ENCODE assay signal across 9 mouse cellular contexts in genomic region chrX:143518917-143519316, GRCm38 (mm10). TPM values are rescaled to one million over a fixed set of nuclear protein-coding genes. Genes with fewer than 3 reads are reported as not detected.
DNase-seq lines count a peak whose midpoint lies in the region; ATAC-seq and TF ChIP-seq lines count a peak whose summit lies in the region.
"Had no signal": no experiment of that assay in that cellular context is flagged by ENCODE, and none has a peak within 500 bp of the region (broad histone marks: within the 10 kb centered on the region; RNA-seq: fewer than 3 reads in every experiment).

No protein-coding gene starts in this region.

- peak overlapping the region; percentile 52 for H3K4me2 ChIP-seq in embryonic facial prominence, embryonic 12.5 days (replicated peaks)
- peak overlapping the region; percentile 53 for H3K4me2 ChIP-seq in hindbrain, postnatal 0 days (ENCODE audit: low read depth, low read length)
- H3K4me2 ChIP-seq in midbrain, embryonic 15.5 days: peak overlapping the region; percentile 49

- peak overlapping the region; percentile 39 for H3K4me3 ChIP-seq in embryonic facial prominence, embryonic 12.5 days
- peak overlapping the region; percentile 47 for H3K4me3 ChIP-seq in hindbrain, postnatal 0 days (ENCODE audit: low read length)
- H3K4me3 ChIP-seq in midbrain, embryonic 15.5 days: peak overlapping the region; percentile 50

- TF ChIP-seq CTCF in hindbrain, postnatal 0 days (IDR thresholded peaks at IDR 0.05; ENCODE audit: low read depth): no peak

- H3K4me1 ChIP-seq in embryonic facial prominence, embryonic 12.5 days: no peaks in the 10 kb centered on the region
- H3K4me1 ChIP-seq in hindbrain, postnatal 0 days (ENCODE audit: insufficient read depth, low read length): no peaks in the 10 kb centered on the region
- peaks cover 6% of the 10 kb centered on the region; the same call in 1 of the 2 replicates for H3K4me1 ChIP-seq in midbrain, embryonic 15.5 days

- no peak for ATAC-seq in embryonic facial prominence, embryonic 12.5 days (ENCODE audit: insufficient number of reproducible peaks, insufficient read depth, low FRiP score, low TSS enrichment)
- peak; percentile 82 for ATAC-seq in hindbrain, postnatal 0 days
- ATAC-seq in midbrain, embryonic 15.5 days (replicated peaks): peak; percentile 78
- ATAC-seq in monocyte, adult 5-6 weeks (replicated peaks; ENCODE audit: insufficient number of reproducible peaks, low FRiP score, low TSS enrichment, poor library complexity, severe bottlenecking): no peak

- H3K9ac ChIP-seq in embryonic facial prominence, embryonic 12.5 days: 0 out of 2 replicates have a peak overlapping the region, but pooled peaks have one; percentile 42
- peak overlapping the region; percentile 56 for H3K9ac ChIP-seq in hindbrain, postnatal 0 days (replicated peaks; ENCODE audit: low read length)
- peak overlapping the region; percentile 67 for H3K9ac ChIP-seq in midbrain, embryonic 15.5 days

- 37% methylated on average over 7 of the region's 7 CpGs for WGBS in embryonic facial prominence, embryonic 12.5 days
- 21% methylated on average over 7 of the region's 7 CpGs for WGBS in hindbrain, postnatal 0 days
- 20% methylated on average over 7 of the region's 7 CpGs for WGBS in midbrain, embryonic 15.5 days

- peak; percentile 11 to 26 for DNase-seq in left cerebral cortex, adult 18-20 months (ENCODE audit: low spot score in 2 of 2)
- no peak for DNase-seq in left cerebral cortex, adult 11 months (ENCODE audit: low spot score)
- DNase-seq in hindbrain, postnatal 0 days (ENCODE audit: low spot score): peak; percentile 34
- DNase-seq in adrenal gland, adult 18-20 months (ENCODE audit: low spot score in 2 of 2): no peak
- no peak for DNase-seq in heart, adult 18-20 months

- 0 out of 2 replicates have a peak overlapping the region, but pooled peaks have one; percentile 23 for H3K27ac ChIP-seq in embryonic facial prominence, embryonic 12.5 days
- peak overlapping the region; percentile 83 for H3K27ac ChIP-seq in hindbrain, postnatal 0 days
- peak overlapping the region; percentile 92 for H3K27ac ChIP-seq in midbrain, embryonic 15.5 days
- H3K27ac ChIP-seq: macrophage had no signal

- no peaks in the 10 kb centered on the region for H3K9me3 ChIP-seq in embryonic facial prominence, embryonic 12.5 days
- no peaks in the 10 kb centered on the region for H3K9me3 ChIP-seq in hindbrain, postnatal 0 days (ENCODE audit: low read length)
- no peaks in the 10 kb centered on the region for H3K9me3 ChIP-seq in midbrain, embryonic 15.5 days

- H3K27me3 ChIP-seq in embryonic facial prominence, embryonic 12.5 days: peaks cover 6% of the 10 kb centered on the region
- no peaks in the 10 kb centered on the region for H3K27me3 ChIP-seq in hindbrain, postnatal 0 days (ENCODE audit: insufficient read depth, low read length)
- 0 out of 2 replicates have a peak, but pooled peaks cover 3% of the 10 kb centered on the region for H3K27me3 ChIP-seq in midbrain, embryonic 15.5 days (replicated peaks)

- H3K36me3 ChIP-seq in embryonic facial prominence, embryonic 12.5 days: no peaks in the 10 kb centered on the region
- H3K36me3 ChIP-seq in hindbrain, postnatal 0 days (ENCODE audit: insufficient read depth, low read length): no peaks in the 10 kb centered on the region
- no peaks in the 10 kb centered on the region for H3K36me3 ChIP-seq in midbrain, embryonic 15.5 days (replicated peaks)

RNA-seq across cellular contexts. Expression of gene Pak3, which starts 0.5 kb away (rescaled TPM):
- total RNA-seq in left cerebral cortex, adult 18-20 months (2021): 100 to 1,000 TPM; 132 to 133 TPM
- polyA plus RNA-seq in embryonic facial prominence, embryonic 12.5 days (2016; fragmentation: Nextera tagmentation; extraction: Ambion mirVana): 22.7 and 25.7 TPM in 2 replicates
- total RNA-seq in hindbrain, postnatal 0 days (2014; rRNA removed): 188 and 195 TPM in 2 replicates
- polyA plus RNA-seq in hindbrain, postnatal 0 days (2015; fragmentation: Nextera tagmentation; extraction: Ambion mirVana): 207 and 224 TPM in 2 replicates
- 237 and 255 TPM in 2 replicates for polyA plus RNA-seq in midbrain, embryonic 15.5 days (2015; fragmentation: Nextera tagmentation; extraction: Ambion mirVana)
- not detected in 3 replicates for total RNA-seq in monocyte, adult 5-6 weeks (2017)
- total RNA-seq in adrenal gland, adult 18-20 months (2021): 10 to 100 TPM; 23.2 to 30.2 TPM
- under 1 TPM; 0.35 to 0.51 TPM for total RNA-seq in heart, adult 18-20 months (2021)
- polyA plus RNA-seq: macrophage had no signal

Comparison
In these comparisons a context has a peak if more than half of its experiments do, and no peak if none do; other contexts are left out.
1. DNase-seq: peak in left cerebral cortex, adult 18-20 months (2 of 2) and hindbrain, postnatal 0 days (single experiment); none in left cerebral cortex, adult 11 months (single experiment), adrenal gland, adult 18-20 months (0 of 2) and heart, adult 18-20 months (0 of 2).
2. ATAC-seq: peak in hindbrain, postnatal 0 days (single experiment) and midbrain, embryonic 15.5 days (single experiment); none in embryonic facial prominence, embryonic 12.5 days (single experiment) and monocyte, adult 5-6 weeks (single experiment).
3. H3K27ac ChIP-seq: peak in every context shown above with its lines; median percentile 92 in midbrain, embryonic 15.5 days; 83 in hindbrain, postnatal 0 days; 23 in embryonic facial prominence, embryonic 12.5 days.
4. RNA of gene Pak3, which starts 0.5 kb away (total RNA-seq): 188 to 195 TPM in hindbrain, postnatal 0 days, 132 to 133 TPM in left cerebral cortex, adult 18-20 months and 23.2 to 30.2 TPM in adrenal gland, adult 18-20 months; 0.35 to 0.51 TPM in heart, adult 18-20 months and not detected in monocyte, adult 5-6 weeks; every median in the first group is over 10 times any median in the second.
5. Peak in every context shown above with its lines, with median percentiles within 50 percentile points of each other: H3K4me2 ChIP-seq, H3K4me3 ChIP-seq and H3K9ac ChIP-seq.